Mouse (Mus musculus): ENCODE data around the gene Vcpkmt. TPM values are rescaled to one million over a fixed set of nuclear protein-coding genes. Genes with fewer than 3 reads are reported as not detected.
A peak's percentile ranks its signal among the peaks of the same experiment; 100 is the strongest.
"Not testable (repeated sequence)": the region's sequence is repeated elsewhere in the genome, so short reads cannot be mapped to it uniquely, and the experiment has no call there.

Vcpkmt gene
- polyA plus RNA-seq (2012; ENCODE audit: insufficient read depth, low replicate concordance), result 7.0 TPM in 1 of 2 replicates, not detected in the other

DNA sequence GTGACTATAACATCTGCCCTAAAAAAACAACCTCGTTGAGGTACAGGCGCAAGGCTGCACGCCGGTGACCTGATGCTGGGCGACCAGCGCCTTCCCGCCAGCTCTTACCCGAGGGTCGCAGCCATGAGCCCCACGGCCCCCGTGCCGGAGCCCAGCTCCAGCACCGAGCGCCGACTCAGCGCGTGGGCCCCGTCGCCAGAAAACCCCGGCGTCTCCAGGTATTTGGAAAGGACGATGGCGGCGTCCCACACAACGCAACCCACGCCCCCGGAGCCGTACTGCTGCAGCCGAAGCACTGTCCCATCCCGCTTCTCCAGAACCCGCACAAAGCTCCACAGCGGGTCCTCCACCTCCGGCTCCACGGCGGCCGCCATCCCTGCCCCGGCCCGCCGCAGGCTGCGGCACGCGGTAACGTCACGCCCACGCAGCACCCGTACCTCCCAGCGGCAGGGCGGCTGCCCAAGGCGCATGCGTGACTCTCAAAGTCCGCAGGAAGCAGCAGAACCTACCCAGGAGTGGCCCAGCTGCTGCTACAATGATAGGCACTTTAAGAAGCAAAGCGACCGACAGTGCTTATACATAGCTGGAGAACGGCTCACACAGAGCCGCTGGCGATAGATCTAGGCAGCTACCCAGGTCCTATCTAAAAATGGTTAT is at the start of gene Vcpkmt:
TSS of gene Vcpkmt (minus strand) at position 416 of the 657 bp plus-strand sequence.
- H3K27me3 ChIP-seq (replicated peaks), result no peaks in the 10 kb centered on the region
- H3K9me3 ChIP-seq, result no peaks in the 10 kb centered on the region
- H3K4me3 ChIP-seq (replicated peaks), result peak within 1 kb of the TSS; percentile 98
- peaks cover 28% of the 10 kb centered on the region for H3K4me1 ChIP-seq
- TF ChIP-seq FLI1 (IDR thresholded peaks at IDR 0.05; ENCODE audit: low read length) (no peak), GATA1 (IDR thresholded peaks at IDR 0.05; ENCODE audit: borderline replicate concordance, low read length) (no peak)
- H3K36me3 ChIP-seq (replicated peaks; ENCODE audit: low read length), result peaks cover 65% of the 10 kb centered on the region

DNA sequence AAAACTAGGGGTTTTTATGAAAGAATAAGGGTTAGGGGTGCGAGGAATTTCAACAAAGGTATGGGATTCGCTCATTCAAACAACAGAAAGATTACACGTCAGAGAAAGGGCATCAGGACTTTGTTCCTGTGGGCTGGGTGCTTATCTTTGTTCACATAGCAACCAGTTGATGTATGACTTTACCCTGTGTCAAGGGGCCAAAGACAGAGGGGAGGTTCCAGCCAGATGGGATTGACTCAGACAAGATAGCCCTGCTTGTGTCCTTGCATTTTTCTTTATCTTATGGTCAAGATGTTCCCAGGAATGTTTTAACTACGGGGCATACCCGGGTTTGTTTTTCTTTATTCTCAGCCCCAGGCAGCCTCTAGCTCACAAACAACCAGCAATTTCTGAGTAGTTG is 35.8 kb upstream of the Vcpkmt start:
- H3K36me3 ChIP-seq (replicated peaks; ENCODE audit: low read length), result peaks cover 57% of the 10 kb centered on the region
- not testable (repeated sequence) for H3K9me3 ChIP-seq

DNA sequence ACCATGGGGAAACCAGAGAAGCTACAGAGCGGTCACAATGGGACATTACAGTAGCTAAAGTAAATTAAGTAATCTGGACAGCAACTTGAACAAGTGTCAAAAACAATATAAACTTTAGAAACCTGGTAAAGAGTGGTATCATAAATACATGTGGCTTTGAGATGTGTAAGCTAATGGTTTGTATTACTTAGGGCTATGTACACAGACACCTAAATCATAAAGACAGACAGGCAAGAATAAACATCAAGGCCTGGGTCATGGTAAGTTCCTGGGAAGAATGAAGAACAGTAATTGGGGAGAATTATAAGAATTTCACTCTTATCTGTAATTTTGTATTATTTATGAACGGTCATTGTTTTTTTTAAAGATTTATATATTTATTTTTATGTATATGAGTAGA is 21.5 kb upstream of the Vcpkmt start:
- Histone ChIP-seq H3K4me1 (no peaks in the 10 kb centered on the region), H3K36me3 (replicated peaks; ENCODE audit: low read length) (peaks cover 57% of the 10 kb centered on the region), H3K27me3 (replicated peaks) (no peaks in the 10 kb centered on the region), H3K4me3 (replicated peaks) (no peak overlapping the region), H3K9me3 (no peaks in the 10 kb centered on the region)
- no peak for TF ChIP-seq GATA1 (IDR thresholded peaks at IDR 0.05; ENCODE audit: borderline replicate concordance, low read length)

More for the DNA sequence above, 35.8 kb upstream of the Vcpkmt start:
- H3K4me1 ChIP-seq; H3K4me3 ChIP-seq (replicated peaks); H3K27me3 ChIP-seq (replicated peaks): not testable (repeated sequence)

DNA sequence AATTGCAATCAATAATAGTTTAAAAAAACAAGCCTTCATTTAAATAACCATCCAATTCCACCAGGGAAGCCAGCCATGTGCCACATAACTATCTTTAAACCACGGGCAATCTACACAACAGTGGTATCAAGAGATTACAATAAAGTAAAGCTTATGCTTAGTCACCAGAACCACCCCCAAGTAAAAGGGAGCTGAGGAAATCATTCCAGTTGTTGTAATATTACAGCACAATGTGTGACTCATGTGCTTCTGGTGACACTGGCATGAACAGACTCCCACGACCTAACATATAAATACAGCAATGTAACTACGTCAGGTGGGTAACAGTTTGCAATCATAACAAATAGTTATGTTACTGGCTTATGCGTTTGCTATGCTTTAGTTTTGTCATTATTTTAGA is 14.6 kb upstream of the Vcpkmt start:
- Histone ChIP-seq H3K4me1 (peaks cover 6% of the 10 kb centered on the region; the same call in 1 of the 2 replicates), H3K4me3 (replicated peaks) (no peak overlapping the region), H3K27me3 (replicated peaks) (no peaks in the 10 kb centered on the region), H3K9me3 (no peaks in the 10 kb centered on the region), H3K36me3 (replicated peaks; ENCODE audit: low read length) (peaks cover 34% of the 10 kb centered on the region)
- TF ChIP-seq FLI1 (IDR thresholded peaks at IDR 0.05; ENCODE audit: low read length) (no peak), GATA1 (IDR thresholded peaks at IDR 0.05; ENCODE audit: borderline replicate concordance, low read length) (no peak)

DNA sequence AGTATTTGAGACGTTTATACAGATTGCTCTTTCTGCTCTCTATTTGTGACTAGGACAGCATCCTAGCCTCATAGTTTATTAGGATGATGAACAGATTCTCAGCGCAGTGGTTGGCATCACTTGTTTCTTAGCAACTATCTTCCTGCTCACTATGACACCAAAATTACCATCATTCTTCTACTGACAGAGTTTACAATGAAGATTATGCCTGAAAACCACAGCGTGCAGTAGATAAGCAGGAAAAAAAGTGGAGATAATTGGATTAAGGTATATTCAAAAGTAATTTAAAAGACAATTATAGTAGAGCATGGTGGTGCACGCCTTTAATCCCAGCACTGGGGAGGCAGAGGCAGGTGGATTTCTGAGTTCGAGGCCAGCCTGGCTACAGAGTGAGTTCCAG is 10.3 kb upstream of the Vcpkmt start:
- Histone ChIP-seq H3K4me3 (replicated peaks) (no peak overlapping the region), H3K4me1 (peaks cover 10% of the 10 kb centered on the region; the same call in 1 of the 2 replicates), H3K36me3 (replicated peaks; ENCODE audit: low read length) (peaks cover 50% of the 10 kb centered on the region), H3K9me3 (no peaks in the 10 kb centered on the region), H3K27me3 (replicated peaks) (no peaks in the 10 kb centered on the region)
- TF ChIP-seq FLI1 (IDR thresholded peaks at IDR 0.05; ENCODE audit: low read length), result no peak
- TF ChIP-seq GATA1 (IDR thresholded peaks at IDR 0.05; ENCODE audit: borderline replicate concordance, low read length), result no peak

DNA sequence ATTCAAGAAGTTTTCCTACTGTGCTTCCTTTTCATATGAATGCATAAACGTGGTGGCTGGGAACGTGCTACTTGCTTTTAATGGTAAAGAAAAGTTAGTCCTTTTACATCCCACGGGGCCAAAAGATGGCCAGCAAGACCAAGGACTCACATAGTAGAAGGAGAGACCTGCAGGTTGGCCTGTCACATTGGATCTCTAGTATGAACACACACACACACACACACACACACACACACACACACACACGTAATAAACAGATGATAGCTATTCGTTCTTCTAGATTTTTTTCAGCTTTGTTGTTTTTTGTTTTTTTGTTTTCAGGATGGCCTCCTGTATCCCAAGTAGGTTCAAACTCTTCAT is 422 bp upstream of the Vcpkmt start:
- Histone ChIP-seq H3K36me3 (replicated peaks; ENCODE audit: low read length) (peaks cover 63% of the 10 kb centered on the region), H3K4me3 (replicated peaks) (peak overlapping the region; percentile 98), H3K27me3 (replicated peaks) (no peaks in the 10 kb centered on the region), H3K4me1 (peaks cover 28% of the 10 kb centered on the region), H3K9me3 (no peaks in the 10 kb centered on the region)
- TF ChIP-seq GATA1 (IDR thresholded peaks at IDR 0.05; ENCODE audit: borderline replicate concordance, low read length) (no peak), FLI1 (IDR thresholded peaks at IDR 0.05; ENCODE audit: low read length) (no peak)

DNA sequence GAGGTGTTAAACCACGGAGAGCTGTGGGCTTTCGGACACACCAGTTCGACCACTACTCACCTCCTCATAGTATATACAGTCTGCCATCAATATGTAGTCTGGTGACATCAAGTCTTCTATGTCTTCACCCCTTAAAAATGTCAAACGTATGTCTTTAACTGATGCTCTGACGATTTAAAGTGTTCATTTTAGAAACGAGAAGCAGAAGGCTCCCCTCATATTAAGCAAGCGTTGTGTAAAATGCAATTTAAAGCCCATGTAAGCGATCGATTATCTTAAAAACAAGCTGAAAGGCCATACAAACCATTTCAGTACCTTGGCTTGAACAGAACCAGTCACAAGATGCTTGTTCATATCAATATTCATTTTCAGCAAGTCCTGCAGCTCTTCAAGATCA is 614 bp downstream of the Vcpkmt start:
- no peaks in the 10 kb centered on the region for H3K9me3 ChIP-seq
- H3K4me3 ChIP-seq (replicated peaks), result peak overlapping the region; percentile 98
- H3K36me3 ChIP-seq (replicated peaks; ENCODE audit: low read length), result peaks cover 65% of the 10 kb centered on the region
- H3K4me1 ChIP-seq, result peaks cover 28% of the 10 kb centered on the region
- no peaks in the 10 kb centered on the region for H3K27me3 ChIP-seq (replicated peaks)
- no peak for TF ChIP-seq FLI1 (IDR thresholded peaks at IDR 0.05; ENCODE audit: low read length)
- TF ChIP-seq GATA1 (IDR thresholded peaks at IDR 0.05; ENCODE audit: borderline replicate concordance, low read length), result no peak

DNA sequence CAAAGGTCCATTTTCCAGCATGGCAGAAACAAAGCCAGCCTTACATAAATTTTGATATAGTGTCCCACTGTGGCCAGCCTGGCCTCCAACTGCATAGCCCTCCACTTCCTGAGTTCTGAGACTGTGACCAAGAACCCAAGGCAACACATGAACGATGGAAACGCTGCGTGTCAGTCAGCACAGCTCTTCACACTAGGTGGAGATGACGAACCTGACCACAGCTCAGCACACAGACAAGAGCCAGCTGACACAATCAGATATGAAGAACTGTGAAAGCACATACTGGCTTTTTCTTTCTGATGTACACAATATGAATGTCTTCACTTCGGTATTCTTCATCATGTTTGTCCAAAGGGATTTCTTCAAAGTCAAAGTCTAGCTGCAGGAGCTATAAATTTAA is 3.2 kb downstream of the Vcpkmt start:
- H3K36me3 ChIP-seq (replicated peaks; ENCODE audit: low read length), result peaks cover 60% of the 10 kb centered on the region
- no peak overlapping the region for H3K4me3 ChIP-seq (replicated peaks)
- no peaks in the 10 kb centered on the region for H3K9me3 ChIP-seq
- no peaks in the 10 kb centered on the region for H3K27me3 ChIP-seq (replicated peaks)
- H3K4me1 ChIP-seq, result peaks cover 33% of the 10 kb centered on the region
- TF ChIP-seq GATA1 (IDR thresholded peaks at IDR 0.05; ENCODE audit: borderline replicate concordance, low read length), result no peak
- no peak for TF ChIP-seq FLI1 (IDR thresholded peaks at IDR 0.05; ENCODE audit: low read length)

DNA sequence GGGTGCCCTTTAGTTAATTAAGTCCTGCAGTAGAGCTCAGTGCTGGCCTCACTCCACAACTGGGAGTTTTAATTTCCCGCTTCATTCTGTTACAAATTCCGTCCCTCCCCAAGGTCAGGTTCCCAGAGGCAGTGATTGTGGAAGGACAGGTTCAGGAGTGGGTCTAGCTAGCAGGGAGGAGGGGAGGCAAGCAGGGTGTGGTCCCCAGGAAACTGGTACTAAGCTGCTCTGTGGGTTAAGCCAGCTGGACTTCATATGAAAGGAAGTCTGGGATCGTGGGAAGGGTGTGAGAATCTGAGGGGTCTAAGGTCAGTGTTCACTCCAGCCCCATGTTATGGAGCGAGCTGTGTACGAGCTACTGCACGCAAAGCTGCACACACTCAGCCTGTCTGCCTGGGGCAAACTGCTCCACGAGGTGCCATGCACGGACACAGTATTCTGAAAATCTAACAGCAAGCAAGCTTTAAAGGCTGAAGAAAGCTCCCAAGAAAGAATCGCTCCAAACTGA is 6.7 kb downstream of the Vcpkmt start:
- H3K36me3 ChIP-seq (replicated peaks; ENCODE audit: low read length), result peaks cover 59% of the 10 kb centered on the region
- 0 out of 2 replicates have a peak, but pooled peaks cover 3% of the 10 kb centered on the region for H3K9me3 ChIP-seq

DNA sequence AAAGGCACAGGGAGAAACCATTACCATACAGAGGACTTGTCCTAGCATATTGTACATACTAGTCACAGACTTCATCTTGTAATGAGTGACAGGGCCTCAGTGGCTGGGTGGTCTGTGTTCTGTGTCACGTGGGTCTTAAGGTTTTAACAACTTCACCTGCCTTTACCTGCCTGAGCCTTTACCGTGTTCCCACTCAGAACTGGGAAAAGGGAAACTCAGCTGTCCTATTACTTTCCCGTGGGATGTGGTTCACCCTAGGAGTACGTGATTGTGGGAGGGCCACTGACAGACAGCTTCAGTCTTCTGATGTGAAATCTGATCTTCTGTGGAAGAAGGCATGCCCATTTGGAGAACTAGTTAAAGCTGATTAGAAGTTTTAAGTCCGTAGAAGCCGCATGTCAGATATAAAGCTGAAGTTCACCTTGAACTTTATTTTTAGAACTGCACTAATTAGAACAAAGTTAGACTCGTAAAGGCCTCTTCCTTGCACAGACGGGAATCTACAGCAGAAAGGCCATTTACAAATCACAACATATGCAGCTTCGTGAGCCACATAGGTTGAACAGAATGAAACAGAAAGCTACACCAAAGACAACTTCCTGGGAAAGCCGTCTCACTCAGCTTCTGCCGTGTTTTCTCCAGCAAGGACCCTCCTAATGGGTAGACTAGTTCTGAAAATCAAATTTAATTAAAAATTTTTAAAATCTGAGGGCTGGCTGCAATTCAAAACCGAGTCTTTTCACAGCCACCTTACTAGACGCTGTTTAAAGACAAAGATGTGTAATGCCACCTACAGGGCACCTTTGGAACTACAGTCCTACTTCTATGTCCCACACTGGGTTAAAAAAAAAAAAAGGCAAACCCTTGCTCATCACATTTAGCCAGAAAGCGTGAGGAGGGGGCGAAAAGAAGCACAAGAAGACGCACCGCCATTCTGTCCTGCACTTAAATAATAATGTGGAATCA is 8.6 kb downstream of the Vcpkmt start:
- Histone ChIP-seq H3K9me3 (0 out of 2 replicates have a peak, but pooled peaks cover 3% of the 10 kb centered on the region), H3K4me3 (replicated peaks) (peak overlapping the region; percentile 88), H3K27me3 (replicated peaks) (peaks cover 1% of the 10 kb centered on the region), H3K4me1 (peaks cover 23% of the 10 kb centered on the region), H3K36me3 (replicated peaks; ENCODE audit: low read length) (peaks cover 44% of the 10 kb centered on the region)
- TF ChIP-seq FLI1 (IDR thresholded peaks at IDR 0.05; ENCODE audit: low read length) (no peak), GATA1 (IDR thresholded peaks at IDR 0.05; ENCODE audit: borderline replicate concordance, low read length) (no peak)

More for the DNA sequence above, 6.7 kb downstream of the Vcpkmt start:
- Histone ChIP-seq H3K27me3 (replicated peaks) (no peaks in the 10 kb centered on the region), H3K4me1 (peaks cover 37% of the 10 kb centered on the region), H3K4me3 (replicated peaks) (no peak overlapping the region)
- TF ChIP-seq GATA1 (IDR thresholded peaks at IDR 0.05; ENCODE audit: borderline replicate concordance, low read length) (no peak), FLI1 (IDR thresholded peaks at IDR 0.05; ENCODE audit: low read length) (no peak)
